Mouse (Mus musculus): ENCODE data around the gene Mcpt8. TPM values are rescaled to one million over a fixed set of nuclear protein-coding genes. Genes with fewer than 3 reads are reported as not detected.
"Not testable (repeated sequence)": the region's sequence is repeated elsewhere in the genome, so short reads cannot be mapped to it uniquely, and the experiment has no call there.

Mcpt8 gene
- total RNA-seq (2014; rRNA removed) (not detected in 2 replicates), polyA plus RNA-seq (2015; fragmentation: Nextera tagmentation; extraction: Ambion mirVana) (not detected in 2 replicates)

- WGBS, result 96% methylated on average over 2 of the region's 2 CpGs
- Histone ChIP-seq H3K4me1 (ENCODE audit: insufficient read depth) (no peaks in the 10 kb centered on the region), H3K27me3 (ENCODE audit: insufficient read depth, low read length) (no peaks in the 10 kb centered on the region), H3K9ac (no peak within 1 kb of the TSS), H3K9me3 (ENCODE audit: low read length) (no peaks in the 10 kb centered on the region), H3K36me3 (ENCODE audit: insufficient read depth) (no peaks in the 10 kb centered on the region), H3K4me2 (ENCODE audit: low read depth) (no peak within 1 kb of the TSS), H3K4me3 (ENCODE audit: low read depth, low read length) (no peak within 1 kb of the TSS), H3K27ac (ENCODE audit: low read depth, low read length) (no peak within 1 kb of the TSS)
- no peak for TF ChIP-seq CTCF (IDR thresholded peaks at IDR 0.05; ENCODE audit: low read depth)
- no peak for DNase-seq
- no peak for ATAC-seq
Measured at GRCm38 (mm10) chr14:56085167-56085566, at the start of gene Mcpt8. Gene Mcpt8 (minus strand): TSS chr14:56085273.

- DNase-seq, ATAC-seq: not testable (repeated sequence)
Measured at GRCm38 (mm10) chr14:56133675-56134074, 48.6 kb upstream of the Mcpt8 start.

GRCm38 (mm10) chr14:56132508-56132907, 47.4 kb upstream of the Mcpt8 start, which contains the start of gene Gzmd:
Gene Gzmd (minus strand): TSS chr14:56132608.
- not testable (repeated sequence) for H3K4me2 ChIP-seq (ENCODE audit: low read depth); H3K9ac ChIP-seq; ATAC-seq; DNase-seq; H3K36me3 ChIP-seq (ENCODE audit: insufficient read depth); H3K27me3 ChIP-seq (ENCODE audit: insufficient read depth, low read length); H3K4me3 ChIP-seq (ENCODE audit: low read depth, low read length); H3K4me1 ChIP-seq (ENCODE audit: insufficient read depth); H3K27ac ChIP-seq (ENCODE audit: low read depth, low read length); H3K9me3 ChIP-seq (ENCODE audit: low read length)
- 87% methylated on average over 2 of the region's 2 CpGs for WGBS

More at GRCm38 (mm10) chr14:56133675-56134074, 48.6 kb upstream of the Mcpt8 start:
- H3K4me3 ChIP-seq (ENCODE audit: low read depth, low read length); H3K27ac ChIP-seq (ENCODE audit: low read depth, low read length); H3K4me1 ChIP-seq (ENCODE audit: insufficient read depth); H3K27me3 ChIP-seq (ENCODE audit: insufficient read depth, low read length); H3K4me2 ChIP-seq (ENCODE audit: low read depth); H3K9me3 ChIP-seq (ENCODE audit: low read length); H3K36me3 ChIP-seq (ENCODE audit: insufficient read depth); H3K9ac ChIP-seq: not testable (repeated sequence)
- 85% methylated on average over 1 of the region's 1 CpGs for WGBS

GRCm38 (mm10) chr14:56128341-56128740, 43.3 kb upstream of the Mcpt8 start:
- Histone ChIP-seq H3K36me3 (ENCODE audit: insufficient read depth) (no peaks in the 10 kb centered on the region), H3K4me2 (ENCODE audit: low read depth) (no peak overlapping the region), H3K9ac (no peak overlapping the region), H3K4me3 (ENCODE audit: low read depth, low read length) (no peak overlapping the region), H3K27ac (ENCODE audit: low read depth, low read length) (no peak overlapping the region), H3K9me3 (ENCODE audit: low read length) (no peaks in the 10 kb centered on the region), H3K4me1 (ENCODE audit: insufficient read depth) (no peaks in the 10 kb centered on the region), H3K27me3 (ENCODE audit: insufficient read depth, low read length) (no peaks in the 10 kb centered on the region)
- no peak for ATAC-seq
- DNase-seq, result no peak
- WGBS, result 50% methylated on average over 3 of the region's 3 CpGs
- TF ChIP-seq CTCF (IDR thresholded peaks at IDR 0.05; ENCODE audit: low read depth), result no peak

- ATAC-seq (no peak), DNase-seq (no peak)
- TF ChIP-seq CTCF (IDR thresholded peaks at IDR 0.05; ENCODE audit: low read depth), result no peak
- Histone ChIP-seq H3K9ac (no peak overlapping the region), H3K9me3 (ENCODE audit: low read length) (no peaks in the 10 kb centered on the region), H3K27me3 (ENCODE audit: insufficient read depth, low read length) (no peaks in the 10 kb centered on the region), H3K4me3 (ENCODE audit: low read depth, low read length) (no peak overlapping the region), H3K36me3 (ENCODE audit: insufficient read depth) (no peaks in the 10 kb centered on the region), H3K4me1 (ENCODE audit: insufficient read depth) (no peaks in the 10 kb centered on the region), H3K27ac (ENCODE audit: low read depth, low read length) (no peak overlapping the region), H3K4me2 (ENCODE audit: low read depth) (no peak overlapping the region)
- WGBS, result 84% methylated on average over 3 of the region's 3 CpGs
Measured at GRCm38 (mm10) chr14:56123516-56123915, 38.4 kb upstream of the Mcpt8 start.

GRCm38 (mm10) chr14:56120525-56120924, 35.5 kb upstream of the Mcpt8 start, which contains the start of gene Gzme:
Gene Gzme (minus strand): TSS chr14:56120625.
- Histone ChIP-seq H3K4me3 (ENCODE audit: low read depth, low read length) (no peak within 1 kb of the TSS), H3K4me2 (ENCODE audit: low read depth) (no peak within 1 kb of the TSS), H3K36me3 (ENCODE audit: insufficient read depth) (no peaks in the 10 kb centered on the region), H3K4me1 (ENCODE audit: insufficient read depth) (no peaks in the 10 kb centered on the region), H3K9ac (no peak within 1 kb of the TSS), H3K27me3 (ENCODE audit: insufficient read depth, low read length) (no peaks in the 10 kb centered on the region), H3K27ac (ENCODE audit: low read depth, low read length) (no peak within 1 kb of the TSS), H3K9me3 (ENCODE audit: low read length) (no peaks in the 10 kb centered on the region)
- no peak for ATAC-seq
- no peak for DNase-seq
- no peak for TF ChIP-seq CTCF (IDR thresholded peaks at IDR 0.05; ENCODE audit: low read depth)

- H3K4me3 ChIP-seq (ENCODE audit: low read depth, low read length); H3K9me3 ChIP-seq (ENCODE audit: low read length); H3K36me3 ChIP-seq (ENCODE audit: insufficient read depth); DNase-seq; H3K4me2 ChIP-seq (ENCODE audit: low read depth); H3K4me1 ChIP-seq (ENCODE audit: insufficient read depth); H3K9ac ChIP-seq; H3K27me3 ChIP-seq (ENCODE audit: insufficient read depth, low read length); H3K27ac ChIP-seq (ENCODE audit: low read depth, low read length); ATAC-seq: not testable (repeated sequence)
- WGBS, result 94% methylated on average over 33 of the region's 33 CpGs
Measured at GRCm38 (mm10) chr14:56115531-56116310, 30.6 kb upstream of the Mcpt8 start.

All from forebrain, postnatal 0 days (tissue).